Mouse (Mus musculus) myocyte (in vitro differentiated cells): ENCODE results near the gene Ass1. TPM values are rescaled to one million over a fixed set of nuclear protein-coding genes. Genes with fewer than 3 reads are reported as not detected.
"Not testable (repeated sequence)": the region's sequence is repeated elsewhere in the genome, so short reads cannot be mapped to it uniquely, and the experiment has no call there.

Experiments
- H3K27me3 ChIP-seq: one replicate; pipeline ENCODE4 v1.6.1; 2011; ENCODE audit not compliant: control insufficient read depth, insufficient read depth, insufficient read length
- H3K36me3 ChIP-seq: one replicate; pipeline ENCODE4 v1.6.1; 2011; ENCODE audit not compliant: control insufficient read depth, insufficient read depth
- H3K4me2 ChIP-seq: one replicate; pipeline ENCODE4 v1.6.1; 2011; ENCODE audit warnings: low read depth, control low read depth
- H3K4me3 ChIP-seq: one replicate; pipeline ENCODE4 v1.5.1; 2011; ENCODE audit warnings: mild to moderate bottlenecking, control low read depth, moderate library complexity
- H3K79me2 ChIP-seq: one replicate; pipeline ENCODE4 v1.6.1; 2011; ENCODE audit not compliant: control insufficient read depth, insufficient read depth
- H3ac ChIP-seq: one replicate; pipeline ENCODE4 v1.6.1; 2011; ENCODE audit not compliant: control insufficient read depth, insufficient read length
- CEBPB ChIP-seq: IDR thresholded peaks from 2 replicates; pipeline ENCODE4 v1.6.1; 2011; ENCODE audit warnings: mild to moderate bottlenecking, moderate library complexity; ENCODE audit not compliant: poor library complexity, insufficient read depth, severe bottlenecking
- E2F4 ChIP-seq: IDR thresholded peaks from one replicate; pipeline ENCODE4 v1.6.1; 2011; ENCODE audit warnings: mild to moderate bottlenecking, control low read depth, moderate library complexity; ENCODE audit not compliant: insufficient read depth
- MAX ChIP-seq: IDR thresholded peaks from one replicate; pipeline ENCODE4 v1.6.1; 2011; ENCODE audit warnings: low read depth, mild to moderate bottlenecking, control low read depth
- MYOD1 ChIP-seq, 3 experiments: IDR thresholded peaks; one replicate each; pipeline ENCODE4 v1.6.1; 2011; ENCODE audit warnings: control low read depth in 2 of 3, low read depth in 2 of 3, mild to moderate bottlenecking in 2 of 3, moderate library complexity in 1 of 3; ENCODE audit not compliant: insufficient read length in 2 of 3, control insufficient read depth in 1 of 3
- MYOG ChIP-seq, 3 experiments: IDR thresholded peaks; one replicate each; pipeline ENCODE4 v1.6.1; 2011; ENCODE audit warnings: control low read depth in 2 of 3, low read depth in 2 of 3, mild to moderate bottlenecking in 2 of 3; ENCODE audit not compliant: insufficient read length in 2 of 3, control insufficient read depth in 1 of 3, insufficient read depth in 1 of 3
- POLR2A ChIP-seq: IDR thresholded peaks from one replicate; pipeline ENCODE4 v1.6.1; 2011; ENCODE audit warnings: low read depth, mild to moderate bottlenecking, control low read depth, moderate library complexity; ENCODE audit not compliant: insufficient read length
- POLR2AphosphoS2 ChIP-seq: IDR thresholded peaks from one replicate; pipeline ENCODE4 v1.6.1; 2011; ENCODE audit warnings: low read depth, control low read depth; ENCODE audit not compliant: insufficient read length
- REST ChIP-seq: IDR thresholded peaks from one replicate; pipeline ENCODE4 v1.6.1; 2011; ENCODE audit warnings: mild to moderate bottlenecking, control low read depth, moderate library complexity; ENCODE audit not compliant: insufficient read depth, insufficient read length
- SRF ChIP-seq: IDR thresholded peaks from one replicate; pipeline ENCODE4 v1.6.1; 2011; ENCODE audit warnings: low read depth; ENCODE audit not compliant: control insufficient read depth, insufficient read length
- TCF12 ChIP-seq: IDR thresholded peaks from one replicate; pipeline ENCODE4 v1.6.1; 2011; ENCODE audit warnings: mild to moderate bottlenecking, control low read depth; ENCODE audit not compliant: poor library complexity, insufficient read depth, severe bottlenecking
- TCF3 ChIP-seq: IDR thresholded peaks from one replicate; pipeline ENCODE4 v1.6.1; 2011; ENCODE audit warnings: low read depth, control low read depth; ENCODE audit not compliant: insufficient read length
- USF1 ChIP-seq: IDR thresholded peaks from one replicate; pipeline ENCODE4 v1.6.1; 2011; ENCODE audit warnings: low read depth, mild to moderate bottlenecking, control low read depth, moderate library complexity
- polyA plus RNA-seq: library from polyadenylated mRNA; unstranded; fragments of >200 nt; fragmentation: generic; extraction: Trizol; gene quantifications from one replicate; pipeline ENCODE4 v1.2.1, GENCODE M21; 2012; ENCODE audit warnings: missing spikeins

Ass1 gene
- polyA plus RNA-seq, 1 experiment = 71.5 TPM

DNA sequence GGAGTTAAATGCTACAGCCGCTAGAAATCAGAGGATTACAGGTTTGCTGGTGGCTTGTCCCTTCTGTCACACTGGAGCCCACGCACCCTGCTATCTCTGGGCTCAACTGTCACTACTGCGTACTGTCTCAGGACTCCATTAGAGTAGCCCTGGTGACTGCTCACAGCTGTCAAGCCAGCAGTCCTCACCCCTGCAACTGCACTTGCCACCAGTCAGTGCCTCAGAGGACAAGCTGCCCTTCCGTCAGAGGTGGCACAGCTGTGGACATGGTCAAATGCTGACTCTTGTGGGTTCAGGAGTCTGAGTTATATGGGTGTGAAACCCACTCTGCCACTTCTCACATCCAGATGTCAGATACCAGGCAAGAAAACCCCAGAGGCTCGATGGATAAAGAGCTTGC lies 68.7 kb downstream of the Ass1 start:
- H3K79me2 ChIP-seq = no peaks in the 10 kb centered on the region
- H3K4me3 ChIP-seq = no peak overlapping the region
- no peak overlapping the region for H3K4me2 ChIP-seq
- TF ChIP-seq MYOG (IDR thresholded peaks at IDR 0.05; ENCODE audit: control insufficient read depth in 1 of 3, insufficient read depth in 1 of 3, insufficient read length in 2 of 3, low read depth in 2 of 3) (peak in 1 of 3 experiments; percentile 82), REST (no peak), E2F4 (no peak), TCF3 (no peak), MYOD1 (IDR thresholded peaks at IDR 0.05; ENCODE audit: control insufficient read depth in 1 of 3, insufficient read length in 2 of 3, low read depth in 2 of 3) (peak in 2 of 3 experiments; percentile 12 to 87)
- H3K27me3 ChIP-seq = peaks cover 8% of the 10 kb centered on the region
- no peak overlapping the region for H3ac ChIP-seq
- no peaks in the 10 kb centered on the region for H3K36me3 ChIP-seq

GRCm38 (mm10) chr2:31541581-31541980 lies 71.6 kb downstream of the Ass1 start:
- Histone ChIP-seq H3ac (no peak overlapping the region), H3K79me2 (no peaks in the 10 kb centered on the region), H3K27me3 (peaks cover 25% of the 10 kb centered on the region), H3K36me3 (no peaks in the 10 kb centered on the region), H3K4me2 (no peak overlapping the region), H3K4me3 (no peak overlapping the region)
- TF ChIP-seq MYOD1 (IDR thresholded peaks at IDR 0.05; ENCODE audit: control insufficient read depth in 1 of 3, insufficient read length in 2 of 3, low read depth in 2 of 3) (peak in 1 of 3 experiments; percentile 18), E2F4 (no peak), POLR2A (no peak), TCF3 (no peak), MYOG (IDR thresholded peaks at IDR 0.05; ENCODE audit: control insufficient read depth in 1 of 3, insufficient read depth in 1 of 3, insufficient read length in 2 of 3, low read depth in 2 of 3) (no peak), MAX (no peak), USF1 (peak; percentile 27), CEBPB (no peak), SRF (no peak), POLR2AphosphoS2 (no peak), TCF12 (no peak)

- Histone ChIP-seq H3ac (no peak overlapping the region), H3K4me2 (no peak overlapping the region), H3K36me3 (no peaks in the 10 kb centered on the region), H3K4me3 (no peak overlapping the region), H3K27me3 (peaks cover 26% of the 10 kb centered on the region), H3K79me2 (no peaks in the 10 kb centered on the region)
- no peak for TF ChIP-seq TCF3
Measured at GRCm38 (mm10) chr2:31547726-31548125, 77.7 kb downstream of the Ass1 start.

DNA sequence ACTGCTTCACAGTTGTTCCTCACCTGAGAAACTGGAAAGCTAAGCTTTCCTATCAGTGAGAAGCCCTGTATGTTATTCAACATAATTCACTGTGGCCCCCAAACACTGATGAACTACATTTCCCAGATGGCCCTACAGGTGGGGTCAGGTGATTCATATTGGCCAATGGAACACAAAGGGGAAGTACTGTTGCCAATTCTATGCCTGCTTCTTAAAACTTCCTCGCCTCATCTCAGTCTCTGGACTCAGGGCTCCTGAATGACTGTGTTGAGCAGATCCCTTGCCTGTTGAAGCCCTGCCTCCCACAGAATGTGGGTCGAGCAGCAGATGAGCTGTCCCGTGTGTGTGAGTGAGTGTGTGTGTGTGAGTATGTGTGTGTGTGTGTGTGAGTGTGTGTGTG lies 80.5 kb downstream of the Ass1 start:
- H3K79me2 ChIP-seq = no peaks in the 10 kb centered on the region
- no peak overlapping the region for H3ac ChIP-seq
- H3K36me3 ChIP-seq = no peaks in the 10 kb centered on the region
- no peak overlapping the region for H3K4me3 ChIP-seq
- H3K4me2 ChIP-seq = peak overlapping the region; percentile 30
- TF ChIP-seq USF1 = peak; percentile 84
- TF ChIP-seq SRF = no peak
- peaks cover 13% of the 10 kb centered on the region for H3K27me3 ChIP-seq

GRCm38 (mm10) chr2:31551351-31551750 lies 81.3 kb downstream of the Ass1 start:
- not testable (repeated sequence) for H3K4me2 ChIP-seq, H3K36me3 ChIP-seq, H3ac ChIP-seq, H3K27me3 ChIP-seq, H3K79me2 ChIP-seq, H3K4me3 ChIP-seq

DNA sequence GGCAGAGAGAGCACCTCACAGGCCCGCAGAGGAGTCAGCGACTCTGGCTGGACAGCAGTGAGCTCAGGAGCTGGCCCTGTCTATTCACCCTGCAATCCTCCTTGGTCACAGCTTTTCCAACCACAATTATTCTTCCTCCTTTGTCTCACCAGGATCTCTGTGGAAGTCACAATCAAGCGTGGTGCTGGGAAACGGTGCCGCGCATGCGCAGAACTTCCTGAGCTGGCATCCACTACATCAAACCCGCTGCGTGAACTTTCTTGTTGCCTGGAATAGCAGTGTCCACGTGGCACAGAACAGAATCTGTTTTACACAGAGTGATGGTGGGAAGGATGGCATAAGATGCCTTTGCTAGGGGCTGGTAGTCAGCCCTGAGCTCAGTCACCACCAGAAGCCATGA lies 82.0 kb downstream of the Ass1 start:
- Histone ChIP-seq H3K36me3 (no peaks in the 10 kb centered on the region), H3K79me2 (no peaks in the 10 kb centered on the region), H3ac (no peak overlapping the region), H3K4me3 (no peak overlapping the region), H3K4me2 (no peak overlapping the region), H3K27me3 (no peaks in the 10 kb centered on the region)
- TF ChIP-seq MYOG (IDR thresholded peaks at IDR 0.05; ENCODE audit: control insufficient read depth in 1 of 3, insufficient read depth in 1 of 3, insufficient read length in 2 of 3, low read depth in 2 of 3) (no peak), MYOD1 (IDR thresholded peaks at IDR 0.05; ENCODE audit: control insufficient read depth in 1 of 3, insufficient read length in 2 of 3, low read depth in 2 of 3) (no peak), TCF3 (no peak), POLR2AphosphoS2 (no peak), E2F4 (no peak), CEBPB (no peak), MAX (no peak), REST (no peak), SRF (no peak), TCF12 (no peak), POLR2A (no peak), USF1 (no peak)
